Mouse (Mus musculus) heart, embryonic 14.5 days (tissue): ENCODE measurements around the gene Atp9a. TPM values are rescaled to one million over a fixed set of nuclear protein-coding genes. Genes with fewer than 3 reads are reported as not detected.

Experiments
- ATAC-seq: fragments of 200-750 bp; cut with Nextera tagmentation; 2 replicates; pipeline ENCODE4 v1.8.0; 2017; ENCODE audit warnings: low read depth, moderate TSS enrichment; ENCODE audit not compliant: insufficient number of reproducible peaks, insufficient read depth, low FRiP score
- H3K27ac ChIP-seq, 2 experiments: fragments of 200-500 bp in 1 of 2; fragments of 300-500 bp in 1 of 2; sonication (generic) in 1 of 2; replicated peaks in 1 of 2; 2 replicates each; pipeline ENCODE4 v1.5.1; 2012 to 2014; ENCODE audit warnings: low read depth in 2 of 2, low read length in 2 of 2, control low read depth in 1 of 2, mild to moderate bottlenecking in 1 of 2, mixed read lengths in 1 of 2; ENCODE audit not compliant: control insufficient read depth in 1 of 2, insufficient read depth in 1 of 2
- H3K27me3 ChIP-seq: fragments of 300-500 bp; sonication (generic); 2 replicates; pipeline ENCODE4 v1.6.1; 2014; ENCODE audit warnings: mild to moderate bottlenecking, low read length, control low read depth; ENCODE audit not compliant: control insufficient read depth, insufficient read depth
- H3K36me3 ChIP-seq: fragments of 300-500 bp; sonication (generic); 2 replicates; pipeline ENCODE4 v1.6.1; 2014; ENCODE audit warnings: mild to moderate bottlenecking, control low read depth, low read length, mixed read lengths; ENCODE audit not compliant: control insufficient read depth, insufficient read depth
- H3K4me1 ChIP-seq, 2 experiments: fragments of 200-500 bp in 1 of 2; fragments of 300-500 bp in 1 of 2; sonication (generic) in 1 of 2; 2 replicates each; pipeline ENCODE4 v1.6.1; 2012 to 2014; ENCODE audit warnings: low read length in 2 of 2, control low read depth in 1 of 2, mixed read lengths in 1 of 2; ENCODE audit not compliant: control insufficient read depth in 2 of 2, insufficient read depth in 2 of 2
- H3K4me2 ChIP-seq: fragments of 300-500 bp; sonication (generic); 2 replicates; pipeline ENCODE4 v1.6.1; 2014; ENCODE audit warnings: mild to moderate bottlenecking, low read length
- H3K4me3 ChIP-seq, 2 experiments: fragments of 200-500 bp in 1 of 2; fragments of 300-500 bp in 1 of 2; sonication (generic) in 1 of 2; 2 replicates each; pipeline ENCODE4 v1.5.1; 2012 to 2014; ENCODE audit warnings: low read length in 2 of 2, mild to moderate bottlenecking in 2 of 2, control low read depth in 1 of 2, low read depth in 1 of 2, moderate library complexity in 1 of 2; ENCODE audit not compliant: control insufficient read depth in 1 of 2, insufficient read depth in 1 of 2
- H3K9ac ChIP-seq: fragments of 300-500 bp; sonication (generic); 2 replicates; pipeline ENCODE4 v1.6.1; 2014; ENCODE audit warnings: mild to moderate bottlenecking, low read length
- H3K9me3 ChIP-seq: fragments of 300-500 bp; sonication (generic); 2 replicates; pipeline ENCODE4 v1.6.1; 2016; ENCODE audit warnings: low read length, control low read depth; ENCODE audit not compliant: control insufficient read depth
- WGBS: fragments of 180-500 bp; shearing (Covaris S2); extraction: QIAGEN DNeasy Blood & Tissue Kit; methylation state at CpG from one replicate; pipeline ENCODE4 v1.1.7; 2014; 5-methylcytosine and 5-hydroxymethylcytosine counted together
- polyA plus RNA-seq: library from polyadenylated mRNA; unstranded; fragments of >200 nt; fragmentation: Nextera tagmentation; extraction: Ambion mirVana; gene quantifications from 2 replicates; pipeline ENCODE4 v1.2.1, GENCODE M21; 2014

Gene Atp9a
- polyA plus RNA-seq, 1 experiment from 2014 or later, result 12.9 TPM

- H3K9me3 ChIP-seq, result 0 out of 2 replicates have a peak, but pooled peaks cover 3% of the 10 kb centered on the region
- H3K4me3 ChIP-seq, result no peak overlapping the region
- H3K27ac ChIP-seq, result no peak overlapping the region
- no peaks in the 10 kb centered on the region for H3K27me3 ChIP-seq
- H3K9ac ChIP-seq, result no peak overlapping the region
- H3K36me3 ChIP-seq, result peaks cover 14% of the 10 kb centered on the region; the same call in 1 of the 2 replicates
- no peak for ATAC-seq
- no peaks in the 10 kb centered on the region; a peak in 1 of 4 replicates for H3K4me1 ChIP-seq
- no peak overlapping the region for H3K4me2 ChIP-seq
- WGBS, result 75% methylated on average over 2 of the region's 2 CpGs
These were observed 59.5 kb downstream of the Atp9a start for GRCm38 (mm10) chr2:168682721-168683120.

- Histone ChIP-seq H3K9ac (no peak overlapping the region), H3K9me3 (0 out of 2 replicates have a peak, but pooled peaks cover 3% of the 10 kb centered on the region), H3K4me1 (no peaks in the 10 kb centered on the region; a peak in 1 of 4 replicates), H3K27me3 (no peaks in the 10 kb centered on the region), H3K4me2 (no peak overlapping the region), H3K36me3 (peaks cover 14% of the 10 kb centered on the region; the same call in 1 of the 2 replicates), H3K27ac (no peak overlapping the region), H3K4me3 (no peak overlapping the region)
- no peak for ATAC-seq
- WGBS, result 88% methylated on average over 9 of the region's 9 CpGs
These were observed 60.7 kb downstream of the Atp9a start for GRCm38 (mm10) chr2:168681531-168681930.

DNA sequence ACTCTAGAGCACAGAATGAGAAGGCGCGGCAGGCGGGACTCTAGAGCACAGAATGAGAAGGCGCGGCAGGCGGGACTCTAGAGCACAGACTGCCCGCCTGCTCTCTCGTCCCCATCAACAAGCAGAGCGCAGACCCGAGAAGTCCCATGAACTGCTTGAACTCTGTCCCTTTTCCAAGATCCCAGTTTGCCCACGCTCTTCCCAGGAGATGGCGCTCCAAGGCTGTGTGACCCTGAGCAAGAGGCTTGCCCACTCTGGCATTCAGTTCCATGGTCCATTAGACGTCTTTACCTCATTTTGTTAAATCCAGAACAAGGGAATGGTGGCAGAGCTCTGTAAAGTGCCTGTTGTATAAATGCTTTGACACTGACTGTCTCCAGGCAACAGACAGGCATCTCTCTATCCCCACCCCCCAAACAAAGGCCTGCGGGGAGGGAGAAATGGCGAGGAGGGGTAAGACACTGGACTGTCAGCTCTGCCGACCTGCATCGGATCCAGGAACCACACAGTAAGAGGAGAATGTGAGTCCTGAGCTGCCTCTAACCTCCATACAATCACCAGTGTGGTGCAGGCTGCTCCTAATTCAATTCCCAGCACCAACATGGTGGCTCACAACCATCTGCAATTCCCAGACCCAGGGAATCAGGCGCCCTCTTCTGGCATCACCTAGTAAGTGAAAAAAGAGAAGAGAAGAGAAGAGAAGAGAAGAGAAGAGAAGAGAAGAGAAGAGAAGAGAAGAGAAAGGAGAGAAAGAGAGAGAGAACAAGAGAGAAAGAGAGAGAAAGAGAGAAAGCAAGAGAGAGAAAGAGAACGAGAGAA is 62.6 kb downstream of the Atp9a start:
- Histone ChIP-seq H3K27me3 (no peaks in the 10 kb centered on the region), H3K9me3 (0 out of 2 replicates have a peak, but pooled peaks cover 3% of the 10 kb centered on the region), H3K4me2 (no peak overlapping the region), H3K27ac (no peak overlapping the region), H3K4me3 (no peak overlapping the region), H3K9ac (no peak overlapping the region), H3K36me3 (peaks cover 21% of the 10 kb centered on the region), H3K4me1 (no peaks in the 10 kb centered on the region; a peak in 1 of 4 replicates)
- no peak for ATAC-seq
- WGBS, result 50% methylated on average over 19 of the region's 19 CpGs

GRCm38 (mm10) chr2:168678662-168679294 is 63.4 kb downstream of the Atp9a start:
- no peak overlapping the region for H3K4me2 ChIP-seq
- no peaks in the 10 kb centered on the region; a peak in 1 of 4 replicates for H3K4me1 ChIP-seq
- no peak overlapping the region for H3K4me3 ChIP-seq
- no peak overlapping the region for H3K9ac ChIP-seq
- 0 out of 2 replicates have a peak, but pooled peaks cover 3% of the 10 kb centered on the region for H3K9me3 ChIP-seq
- peaks cover 28% of the 10 kb centered on the region for H3K36me3 ChIP-seq
- ATAC-seq, result 0 out of 2 replicates have a peak, but pooled peaks have one; percentile 39
- 76% methylated on average over 15 of the region's 15 CpGs for WGBS
- H3K27me3 ChIP-seq, result no peaks in the 10 kb centered on the region
- no peak overlapping the region for H3K27ac ChIP-seq

DNA sequence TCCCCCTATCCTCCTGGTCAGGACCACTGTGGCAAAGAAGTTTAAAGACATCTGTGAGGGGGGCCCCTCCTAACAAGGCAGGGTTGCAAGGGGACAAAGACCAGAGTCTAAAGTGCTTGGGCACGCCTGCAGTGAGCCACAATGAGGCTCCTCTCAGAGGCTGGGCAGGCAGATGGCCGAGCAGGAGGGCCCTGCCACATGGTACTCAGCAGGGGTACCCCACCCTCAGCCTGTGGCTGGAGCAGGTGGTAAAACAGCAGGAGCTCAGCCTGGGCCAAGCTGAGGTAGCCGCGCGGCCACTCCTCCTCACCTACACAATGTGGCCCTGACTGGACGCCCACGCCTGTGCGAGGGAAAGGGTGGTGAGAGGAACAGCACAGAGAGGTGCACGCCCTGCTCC is 64.6 kb downstream of the Atp9a start:
- Histone ChIP-seq H3K9ac (no peak overlapping the region), H3K27me3 (no peaks in the 10 kb centered on the region), H3K9me3 (0 out of 2 replicates have a peak, but pooled peaks cover 3% of the 10 kb centered on the region), H3K4me1 (no peaks in the 10 kb centered on the region), H3K4me3 (no peak overlapping the region), H3K27ac (no peak overlapping the region), H3K36me3 (peaks cover 39% of the 10 kb centered on the region), H3K4me2 (no peak overlapping the region)
- 63% methylated on average over 8 of the region's 9 CpGs for WGBS
- ATAC-seq, result no peak

- H3K36me3 ChIP-seq, result peaks cover 39% of the 10 kb centered on the region
- H3K27ac ChIP-seq, result no peak overlapping the region
- no peak overlapping the region for H3K4me3 ChIP-seq
- H3K9ac ChIP-seq, result no peak overlapping the region
- no peaks in the 10 kb centered on the region; the same call in 1 of the 2 replicates for H3K27me3 ChIP-seq
- no peak for ATAC-seq
- no peaks in the 10 kb centered on the region for H3K4me1 ChIP-seq
- 90% methylated on average over 9 of the region's 9 CpGs for WGBS
- no peak overlapping the region for H3K4me2 ChIP-seq
- no peaks in the 10 kb centered on the region for H3K9me3 ChIP-seq
These were observed 70.5 kb downstream of the Atp9a start for GRCm38 (mm10) chr2:168671724-168672123.

DNA sequence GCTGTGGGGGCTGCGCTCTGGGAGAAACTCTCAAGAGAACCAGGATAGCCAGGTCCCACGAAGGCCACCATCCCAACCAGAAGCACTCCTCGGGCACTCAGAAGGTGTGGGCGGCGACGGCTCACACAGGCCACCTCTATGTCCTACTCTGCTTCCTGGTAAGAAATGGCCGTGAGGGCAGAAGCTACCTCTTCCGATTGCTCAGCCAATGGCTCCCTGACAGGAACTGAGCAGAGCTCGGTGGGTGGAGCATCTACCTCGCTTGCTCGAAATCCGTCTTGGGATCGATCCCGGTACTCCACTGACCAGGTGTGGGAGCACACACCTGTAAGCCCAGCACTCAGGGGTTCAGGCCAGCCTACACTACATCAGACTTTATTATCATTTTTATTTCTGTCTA is 72.0 kb downstream of the Atp9a start:
- H3K27me3 ChIP-seq, result no peaks in the 10 kb centered on the region; the same call in 1 of the 2 replicates
- ATAC-seq, result no peak
- H3K9me3 ChIP-seq, result no peaks in the 10 kb centered on the region
- no peak overlapping the region for H3K4me2 ChIP-seq
- no peak overlapping the region for H3K4me3 ChIP-seq
- peaks cover 38% of the 10 kb centered on the region for H3K36me3 ChIP-seq
- no peak overlapping the region for H3K9ac ChIP-seq
- H3K27ac ChIP-seq, result no peak overlapping the region
- H3K4me1 ChIP-seq, result no peaks in the 10 kb centered on the region
- WGBS, result 68% methylated on average over 14 of the region's 14 CpGs
